Mouse (Mus musculus): ENCODE results near the gene Rhox4b. TPM values are rescaled to one million over a fixed set of nuclear protein-coding genes. Genes with fewer than 3 reads are reported as not detected.
"Not testable (repeated sequence)": the region's sequence is repeated elsewhere in the genome, so short reads cannot be mapped to it uniquely, and the experiment has no call there.

The Rhox4b gene
- not detected in 2 replicates for polyA plus RNA-seq (2015; fragmentation: Nextera tagmentation; extraction: Ambion mirVana)

- not testable (repeated sequence) for H3K27ac ChIP-seq (replicated peaks); H3K4me1 ChIP-seq (replicated peaks); H3K4me3 ChIP-seq (replicated peaks); H3K4me2 ChIP-seq; H3K9ac ChIP-seq; ATAC-seq (ENCODE audit: insufficient read depth); H3K9me3 ChIP-seq (replicated peaks); H3K36me3 ChIP-seq (replicated peaks); H3K27me3 ChIP-seq
- 73% methylated on average over 15 of the region's 15 CpGs for WGBS (ENCODE audit: insufficient replicate concordance)
Observed at GRCm38 (mm10) chrX:37432194-37432593, at the start of gene Rhox4b. Gene Rhox4b (plus strand): TSS chrX:37432494.

GRCm38 (mm10) chrX:37390548-37390947 is 41.7 kb upstream of the Rhox4b start, which contains the start of gene Rhox4a2:
Gene Rhox4a2 (plus strand): TSS chrX:37390848.
- H3K27me3 ChIP-seq; H3K4me2 ChIP-seq; H3K9ac ChIP-seq; H3K36me3 ChIP-seq (replicated peaks); H3K9me3 ChIP-seq (replicated peaks); H3K4me3 ChIP-seq (replicated peaks); H3K27ac ChIP-seq (replicated peaks); ATAC-seq (ENCODE audit: insufficient read depth); H3K4me1 ChIP-seq (replicated peaks): not testable (repeated sequence)
- 73% methylated on average over 8 of the region's 16 CpGs for WGBS (ENCODE audit: insufficient replicate concordance)

GRCm38 (mm10) chrX:37411767-37412166 is 20.5 kb upstream of the Rhox4b start, which contains the start of gene Rhox2b:
Gene Rhox2b (plus strand): TSS chrX:37412067.
- H3K9ac ChIP-seq; H3K27ac ChIP-seq (replicated peaks); H3K36me3 ChIP-seq (replicated peaks); H3K4me1 ChIP-seq (replicated peaks); H3K4me3 ChIP-seq (replicated peaks); H3K9me3 ChIP-seq (replicated peaks); H3K4me2 ChIP-seq; ATAC-seq (ENCODE audit: insufficient read depth); H3K27me3 ChIP-seq: not testable (repeated sequence)
- WGBS (ENCODE audit: insufficient replicate concordance): no CpG with 5 or more reads among the region's 9 CpGs

GRCm38 (mm10) chrX:37453380-37453779 is 21.1 kb downstream of the Rhox4b start, which contains the start of gene Rhox2c:
Gene Rhox2c (plus strand): TSS chrX:37453680.
- H3K27ac ChIP-seq (replicated peaks); H3K4me3 ChIP-seq (replicated peaks); H3K4me1 ChIP-seq (replicated peaks); H3K9ac ChIP-seq; H3K36me3 ChIP-seq (replicated peaks); ATAC-seq (ENCODE audit: insufficient read depth); H3K27me3 ChIP-seq; H3K9me3 ChIP-seq (replicated peaks); H3K4me2 ChIP-seq: not testable (repeated sequence)
- WGBS (ENCODE audit: insufficient replicate concordance): 96% methylated on average over 7 of the region's 10 CpGs

- not testable (repeated sequence) for H3K9me3 ChIP-seq (replicated peaks); H3K4me3 ChIP-seq (replicated peaks); H3K4me2 ChIP-seq; H3K27ac ChIP-seq (replicated peaks); ATAC-seq (ENCODE audit: insufficient read depth); H3K9ac ChIP-seq; H3K27me3 ChIP-seq; H3K36me3 ChIP-seq (replicated peaks); H3K4me1 ChIP-seq (replicated peaks)
- WGBS (ENCODE audit: insufficient replicate concordance): 71% methylated on average over 3 of the region's 4 CpGs
Observed at GRCm38 (mm10) chrX:37458285-37458684, 26.0 kb downstream of the Rhox4b start, which contains the start of gene Rhox3c. Gene Rhox3c (plus strand): TSS chrX:37458585.

- H3K4me3 ChIP-seq (replicated peaks); H3K27me3 ChIP-seq; H3K4me1 ChIP-seq (replicated peaks); H3K9ac ChIP-seq; H3K9me3 ChIP-seq (replicated peaks); H3K36me3 ChIP-seq (replicated peaks); H3K4me2 ChIP-seq; ATAC-seq (ENCODE audit: insufficient read depth); H3K27ac ChIP-seq (replicated peaks): not testable (repeated sequence)
- 71% methylated on average over 14 of the region's 14 CpGs for WGBS (ENCODE audit: insufficient replicate concordance)
Observed at GRCm38 (mm10) chrX:37480037-37480436, 47.7 kb downstream of the Rhox4b start, which contains the start of gene Rhox4c. Gene Rhox4c (plus strand): TSS chrX:37480337.

Other genes with a start within 250 kb of the Rhox4b start
- 216 and 235 TPM in 2 replicates for gene Ndufa1, start 241.3 kb upstream of the Rhox4b start, polyA plus RNA-seq (2015; fragmentation: Nextera tagmentation; extraction: Ambion mirVana)
- 2.7 TPM in 2 replicates for gene Rnf113a1, start 241.2 kb upstream of the Rhox4b start, polyA plus RNA-seq (2015; fragmentation: Nextera tagmentation; extraction: Ambion mirVana)
- gene Gm9, start 221.5 kb upstream of the Rhox4b start, polyA plus RNA-seq (2015; fragmentation: Nextera tagmentation; extraction: Ambion mirVana): not detected in 2 replicates
- gene Rhox1, start 210.2 kb upstream of the Rhox4b start, polyA plus RNA-seq (2015; fragmentation: Nextera tagmentation; extraction: Ambion mirVana): not detected in 2 replicates
- gene Rhox2a, start 187.5 kb upstream of the Rhox4b start, polyA plus RNA-seq (2015; fragmentation: Nextera tagmentation; extraction: Ambion mirVana): not detected in 2 replicates
- gene Rhox3a, start 182.6 kb upstream of the Rhox4b start, polyA plus RNA-seq (2015; fragmentation: Nextera tagmentation; extraction: Ambion mirVana): not detected in 2 replicates
- gene Rhox4a, start 167.2 kb upstream of the Rhox4b start, polyA plus RNA-seq (2015; fragmentation: Nextera tagmentation; extraction: Ambion mirVana): not detected in 2 replicates
- not detected in 2 replicates for gene Rhox3a2, start 52.5 kb upstream of the Rhox4b start, polyA plus RNA-seq (2015; fragmentation: Nextera tagmentation; extraction: Ambion mirVana)
- gene Rhox4a2, start 41.6 kb upstream of the Rhox4b start, polyA plus RNA-seq (2015; fragmentation: Nextera tagmentation; extraction: Ambion mirVana): not detected in 2 replicates
- not detected in 2 replicates for gene Rhox2b, start 20.4 kb upstream of the Rhox4b start, polyA plus RNA-seq (2015; fragmentation: Nextera tagmentation; extraction: Ambion mirVana)
- gene Rhox2c, start 21.2 kb downstream of the Rhox4b start, polyA plus RNA-seq (2015; fragmentation: Nextera tagmentation; extraction: Ambion mirVana): not detected in 2 replicates
- not detected in 2 replicates for gene Rhox3c, start 26.1 kb downstream of the Rhox4b start, polyA plus RNA-seq (2015; fragmentation: Nextera tagmentation; extraction: Ambion mirVana)
- not detected in 2 replicates for gene Rhox4c, start 47.8 kb downstream of the Rhox4b start, polyA plus RNA-seq (2015; fragmentation: Nextera tagmentation; extraction: Ambion mirVana)
- not detected in 2 replicates for gene Rhox2d, start 60.9 kb downstream of the Rhox4b start, polyA plus RNA-seq (2015; fragmentation: Nextera tagmentation; extraction: Ambion mirVana)
- not detected in 2 replicates for gene Rhox4d, start 81.9 kb downstream of the Rhox4b start, polyA plus RNA-seq (2015; fragmentation: Nextera tagmentation; extraction: Ambion mirVana)
- not detected in 2 replicates for gene Rhox2e, start 98.0 kb downstream of the Rhox4b start, polyA plus RNA-seq (2015; fragmentation: Nextera tagmentation; extraction: Ambion mirVana)
- gene Rhox3e, start 109.5 kb downstream of the Rhox4b start, polyA plus RNA-seq (2015; fragmentation: Nextera tagmentation; extraction: Ambion mirVana): not detected in 2 replicates
- gene Rhox4e, start 124.9 kb downstream of the Rhox4b start, polyA plus RNA-seq (2015; fragmentation: Nextera tagmentation; extraction: Ambion mirVana): not detected in 2 replicates
- not detected in 2 replicates for gene Rhox2f, start 138.9 kb downstream of the Rhox4b start, polyA plus RNA-seq (2015; fragmentation: Nextera tagmentation; extraction: Ambion mirVana)
- not detected in 2 replicates for gene Rhox3f, start 148.5 kb downstream of the Rhox4b start, polyA plus RNA-seq (2015; fragmentation: Nextera tagmentation; extraction: Ambion mirVana)
- gene Rhox4f, start 175.2 kb downstream of the Rhox4b start, polyA plus RNA-seq (2015; fragmentation: Nextera tagmentation; extraction: Ambion mirVana): not detected in 2 replicates
- gene Rhox3g, start 196.1 kb downstream of the Rhox4b start, polyA plus RNA-seq (2015; fragmentation: Nextera tagmentation; extraction: Ambion mirVana): not detected in 2 replicates
- gene Rhox2g, start 211.0 kb downstream of the Rhox4b start, polyA plus RNA-seq (2015; fragmentation: Nextera tagmentation; extraction: Ambion mirVana): not detected in 2 replicates
- not detected in 2 replicates for gene Rhox4g, start 218.8 kb downstream of the Rhox4b start, polyA plus RNA-seq (2015; fragmentation: Nextera tagmentation; extraction: Ambion mirVana)
- gene Rhox3h, start 236.3 kb downstream of the Rhox4b start, polyA plus RNA-seq (2015; fragmentation: Nextera tagmentation; extraction: Ambion mirVana): not detected in 2 replicates
- not detected in 2 replicates for gene Rhox2h, start 240.8 kb downstream of the Rhox4b start, polyA plus RNA-seq (2015; fragmentation: Nextera tagmentation; extraction: Ambion mirVana)